Mouse (Mus musculus): ENCODE measurements around the gene Pkd1l2.

Gene Pkd1l2

GRCm38 (mm10) chr8:117085521-117085920 lies 3.3 kb upstream of the Pkd1l2 start:
- peak; percentile 35 to 70 for DNase-seq (ENCODE audit: low spot score in 2 of 2)

GRCm38 (mm10) chr8:117082947-117083559 lies 804 bp upstream of the Pkd1l2 start:
- DNase-seq (ENCODE audit: low spot score in 2 of 2), result no peak

- DNase-seq (ENCODE audit: low spot score in 2 of 2), result no peak
Measured at GRCm38 (mm10) chr8:117079652-117080051, 2.6 kb downstream of the Pkd1l2 start.

- no peak for DNase-seq (ENCODE audit: low spot score in 2 of 2)
Measured at GRCm38 (mm10) chr8:117078367-117078926, 3.8 kb downstream of the Pkd1l2 start.

GRCm38 (mm10) chr8:117074350-117075182 lies 7.7 kb downstream of the Pkd1l2 start:
- peak in 1 of 2 experiments; percentile 28 for DNase-seq (ENCODE audit: low spot score in 2 of 2)

- no peak for DNase-seq (ENCODE audit: low spot score in 2 of 2)
Measured at GRCm38 (mm10) chr8:117069708-117070107, 12.5 kb downstream of the Pkd1l2 start.

GRCm38 (mm10) chr8:117068294-117068693 lies 14.0 kb downstream of the Pkd1l2 start:
- no peak for DNase-seq (ENCODE audit: low spot score in 2 of 2)

GRCm38 (mm10) chr8:117067396-117067795 lies 14.9 kb downstream of the Pkd1l2 start:
- no peak for DNase-seq (ENCODE audit: low spot score in 2 of 2)

- DNase-seq (ENCODE audit: low spot score in 2 of 2), result no peak
Measured at GRCm38 (mm10) chr8:117066955-117067354, 15.3 kb downstream of the Pkd1l2 start.

GRCm38 (mm10) chr8:117061180-117061880 lies 20.9 kb downstream of the Pkd1l2 start:
- DNase-seq (ENCODE audit: low spot score in 2 of 2), result no peak

- DNase-seq (ENCODE audit: low spot score in 2 of 2), result no peak
Measured at GRCm38 (mm10) chr8:117060306-117060705, 21.9 kb downstream of the Pkd1l2 start.

- no peak for DNase-seq (ENCODE audit: low spot score in 2 of 2)
Measured at GRCm38 (mm10) chr8:117059021-117059420, 23.2 kb downstream of the Pkd1l2 start.

GRCm38 (mm10) chr8:117055097-117055496 lies 27.2 kb downstream of the Pkd1l2 start:
- DNase-seq (ENCODE audit: low spot score in 2 of 2), result no peak

GRCm38 (mm10) chr8:117054146-117054545 lies 28.1 kb downstream of the Pkd1l2 start:
- DNase-seq (ENCODE audit: low spot score in 2 of 2), result no peak

GRCm38 (mm10) chr8:117053135-117054079 lies 28.8 kb downstream of the Pkd1l2 start:
- no peak for DNase-seq (ENCODE audit: low spot score in 2 of 2)

GRCm38 (mm10) chr8:117051316-117051715 lies 30.9 kb downstream of the Pkd1l2 start:
- no peak for DNase-seq (ENCODE audit: low spot score in 2 of 2)

- DNase-seq (ENCODE audit: low spot score in 2 of 2), result no peak
Measured at GRCm38 (mm10) chr8:117050763-117051162, 31.5 kb downstream of the Pkd1l2 start.

GRCm38 (mm10) chr8:117049444-117049843 lies 32.8 kb downstream of the Pkd1l2 start:
- no peak for DNase-seq (ENCODE audit: low spot score in 2 of 2)

GRCm38 (mm10) chr8:117043584-117043983 lies 38.7 kb downstream of the Pkd1l2 start:
- no peak for DNase-seq (ENCODE audit: low spot score in 2 of 2)

GRCm38 (mm10) chr8:117039843-117040242 lies 42.4 kb downstream of the Pkd1l2 start:
- no peak for DNase-seq (ENCODE audit: low spot score in 2 of 2)

- DNase-seq (ENCODE audit: low spot score in 2 of 2), result no peak
Measured at GRCm38 (mm10) chr8:117037374-117037935, 44.8 kb downstream of the Pkd1l2 start.

Data from urinary bladder, adult 18-20 months (tissue).